Mouse (Mus musculus) embryonic fibroblast, embryonic 13.5 days (primary cell): Measurements from ENCODE around the gene Pcca. TPM values are rescaled to one million over a fixed set of nuclear protein-coding genes. Genes with fewer than 3 reads are reported as not detected.

ENCODE experiments used
- H3K27ac ChIP-seq: 2 replicates; pipeline ENCODE4 v1.5.1; 2012; ENCODE audit warnings: low read length, control low read depth, inconsistent platforms; ENCODE audit not compliant: insufficient read depth
- H3K4me1 ChIP-seq: 2 replicates; pipeline ENCODE4 v1.6.1; 2011; ENCODE audit warnings: low read length; ENCODE audit not compliant: control insufficient read depth, insufficient read depth
- H3K4me3 ChIP-seq: 2 replicates; pipeline ENCODE4 v1.5.1; 2011; ENCODE audit warnings: mild to moderate bottlenecking, control low read depth, low read length; ENCODE audit not compliant: insufficient read depth
- CTCF ChIP-seq: IDR thresholded peaks from 2 replicates; pipeline ENCODE4 v1.5.1; 2011; ENCODE audit warnings: mild to moderate bottlenecking, control low read depth, low read length, moderate library complexity, borderline replicate concordance; ENCODE audit not compliant: insufficient read depth
- POLR2A ChIP-seq: IDR thresholded peaks from 2 replicates; pipeline ENCODE4 v1.6.1; 2011; ENCODE audit warnings: low read depth, mild to moderate bottlenecking, control low read depth, low read length, moderate library complexity
- polyA plus RNA-seq: library from polyadenylated mRNA; stranded (reverse); fragments of >200 nt; gene quantifications from 2 replicates; pipeline ENCODE4 v1.2.4, GENCODE M21; 2011; ENCODE audit warnings: low read depth; ENCODE audit not compliant: missing spikeins, insufficient read length

The Pcca gene
- polyA plus RNA-seq, 1 experiment, result 30.5 TPM

DNA sequence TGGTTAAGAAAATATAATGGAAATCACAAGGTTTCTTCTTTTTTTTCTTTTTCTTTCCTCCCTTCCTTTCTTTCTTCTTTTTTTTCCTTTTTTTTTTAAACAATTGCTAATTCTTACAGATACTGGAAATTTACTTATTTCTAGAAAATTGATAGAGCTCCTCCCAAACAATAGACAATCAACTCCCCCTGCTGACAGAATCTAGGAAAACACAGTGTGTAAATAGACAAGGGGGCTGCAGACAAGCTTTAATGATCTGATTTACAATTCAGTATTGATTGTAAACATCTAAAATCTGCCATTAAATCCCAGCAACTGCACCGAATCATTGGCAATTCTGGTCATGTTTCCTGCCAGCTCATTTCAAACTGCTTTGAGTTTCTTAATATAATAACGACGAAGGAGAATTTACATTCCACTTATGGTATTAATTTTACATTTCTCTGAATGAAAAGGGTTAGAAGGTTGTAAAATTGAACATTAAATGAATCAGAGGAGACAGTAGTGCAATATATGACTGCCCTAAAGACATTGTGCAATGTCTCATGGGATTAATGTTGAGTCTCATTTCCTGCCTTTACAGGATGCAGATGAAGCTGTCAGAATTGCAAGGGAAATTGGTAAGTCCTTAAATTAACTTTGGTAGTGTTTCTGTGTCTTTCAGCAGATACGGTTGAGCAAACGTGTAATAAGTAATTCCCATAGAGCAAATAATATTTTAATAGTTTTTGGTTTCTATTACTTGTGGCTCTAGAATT is 103.9 kb downstream of the Pcca start:
- no peaks in the 10 kb centered on the region for H3K4me1 ChIP-seq
- TF ChIP-seq POLR2A (no peak), CTCF (no peak)
- no peak overlapping the region for H3K4me3 ChIP-seq
- H3K27ac ChIP-seq, result no peak overlapping the region

DNA sequence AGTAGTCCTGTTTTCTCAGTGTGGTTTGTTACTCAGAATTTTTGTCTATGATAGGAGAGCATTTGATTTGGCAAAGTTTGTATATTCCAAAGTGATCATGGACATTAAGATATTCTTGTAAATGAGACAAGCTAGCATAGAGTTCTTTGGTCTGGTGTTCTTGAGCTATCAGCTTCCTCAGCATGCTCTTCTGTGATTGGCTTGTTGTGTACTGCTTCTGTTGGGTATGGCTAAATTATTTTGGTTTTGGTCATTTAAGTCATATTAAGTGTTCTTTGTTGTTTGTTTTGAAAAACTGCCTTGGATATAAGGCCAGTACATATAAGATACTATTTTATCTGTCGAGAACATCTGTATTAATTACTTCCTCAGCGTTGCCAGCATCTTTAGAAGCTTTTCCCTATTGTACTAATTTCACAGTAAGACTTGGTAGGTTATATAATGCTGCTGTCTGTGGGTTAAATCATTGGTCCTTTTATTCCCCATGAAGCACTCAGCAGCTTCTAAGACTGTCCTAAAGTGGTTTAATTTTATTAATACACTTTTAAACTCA is 105.1 kb downstream of the Pcca start:
- Histone ChIP-seq H3K4me1 (no peaks in the 10 kb centered on the region), H3K4me3 (no peak overlapping the region)
- TF ChIP-seq POLR2A (no peak), CTCF (no peak)

DNA sequence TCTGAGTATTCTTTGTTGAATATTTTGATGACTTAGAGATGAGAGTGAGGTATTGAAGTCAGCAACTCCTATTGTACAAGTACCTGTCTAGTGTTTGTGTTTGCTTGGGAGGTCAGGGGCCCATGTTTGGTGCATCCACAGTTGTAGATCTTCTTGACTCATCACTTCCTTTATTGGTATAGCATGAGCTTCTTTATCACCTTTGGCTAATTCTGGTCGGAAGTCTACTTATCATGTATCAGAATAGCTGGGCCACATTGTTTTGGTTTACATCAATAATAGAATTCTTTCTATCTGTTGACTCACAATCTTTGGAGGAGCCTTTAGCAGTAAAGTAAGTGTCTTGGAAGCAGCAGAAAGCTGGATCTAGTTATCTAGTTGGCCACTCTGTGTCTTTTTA is 108.3 kb downstream of the Pcca start:
- no peak overlapping the region for H3K4me3 ChIP-seq
- TF ChIP-seq POLR2A (no peak), CTCF (no peak)
- no peak overlapping the region for H3K27ac ChIP-seq
- H3K4me1 ChIP-seq, result no peaks in the 10 kb centered on the region

More for the DNA sequence above, 105.1 kb downstream of the Pcca start:
- no peak overlapping the region for H3K27ac ChIP-seq

DNA sequence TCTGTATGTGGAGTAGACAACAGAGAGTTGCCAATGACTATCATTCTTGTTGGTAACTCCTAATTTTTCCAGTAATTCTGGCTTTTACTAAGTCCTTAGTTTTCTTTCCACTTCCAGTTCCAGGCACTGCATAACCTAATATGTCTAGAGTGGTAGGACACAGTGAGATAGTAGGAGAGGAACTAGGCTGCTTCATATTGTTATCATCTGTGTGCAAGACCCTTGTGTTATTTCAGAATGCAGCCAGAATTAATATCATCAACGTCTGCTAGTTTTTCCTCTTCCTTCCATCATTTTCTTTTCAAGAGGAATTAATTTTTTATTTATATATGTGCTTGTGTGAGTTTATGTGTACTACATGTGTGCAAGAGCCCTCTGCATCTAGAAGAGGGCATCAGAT is 114.1 kb downstream of the Pcca start:
- TF ChIP-seq CTCF, result no peak
- no peak for TF ChIP-seq POLR2A
- H3K4me1 ChIP-seq, result no peaks in the 10 kb centered on the region
- no peak overlapping the region for H3K4me3 ChIP-seq
- H3K27ac ChIP-seq, result no peak overlapping the region

DNA sequence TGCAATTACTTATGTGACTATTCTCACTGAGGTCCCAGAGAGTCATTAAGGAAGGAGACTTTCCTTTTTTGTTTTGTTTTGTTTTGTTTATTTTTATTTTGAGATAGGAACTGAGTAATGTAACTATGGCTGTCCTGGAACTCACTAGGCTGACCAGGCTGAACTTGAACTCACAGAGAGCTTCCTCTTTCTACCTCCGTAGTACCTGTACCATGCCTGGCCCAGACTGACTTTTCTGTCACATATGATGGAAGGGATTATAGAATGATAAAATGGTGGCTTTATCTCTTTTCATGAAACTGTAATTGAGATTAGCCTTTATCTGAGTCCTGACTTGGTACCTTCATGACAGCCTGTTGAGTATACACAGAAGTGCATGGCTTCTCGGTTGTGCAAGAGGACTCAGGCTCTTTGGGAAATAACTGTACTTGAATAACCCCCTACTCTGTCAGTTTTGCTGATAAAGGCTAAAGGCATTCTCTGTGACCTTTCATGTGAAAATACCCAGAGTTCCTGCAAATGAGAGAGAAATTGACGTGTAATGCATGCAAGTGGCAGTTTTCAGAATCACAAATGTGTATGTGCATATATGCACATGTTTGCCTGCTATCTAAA is 115.3 kb downstream of the Pcca start:
- no peaks in the 10 kb centered on the region for H3K4me1 ChIP-seq
- TF ChIP-seq CTCF, result no peak
- no peak for TF ChIP-seq POLR2A
- H3K27ac ChIP-seq, result no peak overlapping the region
- H3K4me3 ChIP-seq, result no peak overlapping the region

DNA sequence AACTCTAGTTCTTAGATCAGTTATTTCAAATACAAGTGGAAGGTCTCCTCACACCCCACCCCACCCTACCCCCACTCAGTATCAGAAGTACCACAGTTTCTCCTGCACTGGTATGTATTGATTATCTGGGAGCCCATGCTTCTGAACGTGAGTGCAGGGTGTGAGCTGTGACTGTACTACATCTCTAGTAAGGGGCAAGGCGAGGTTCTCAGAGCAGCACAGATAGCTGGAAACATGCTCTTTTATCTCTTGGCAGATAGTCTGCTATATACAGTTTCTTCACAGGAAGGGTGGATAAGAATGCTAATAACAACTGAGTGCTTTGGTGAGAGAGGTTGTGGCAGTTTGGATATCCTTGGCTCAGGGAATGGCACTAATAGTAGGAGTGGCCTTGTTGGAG is 117.6 kb downstream of the Pcca start:
- Histone ChIP-seq H3K4me1 (no peaks in the 10 kb centered on the region), H3K4me3 (no peak overlapping the region), H3K27ac (no peak overlapping the region)
- TF ChIP-seq POLR2A, result no peak

DNA sequence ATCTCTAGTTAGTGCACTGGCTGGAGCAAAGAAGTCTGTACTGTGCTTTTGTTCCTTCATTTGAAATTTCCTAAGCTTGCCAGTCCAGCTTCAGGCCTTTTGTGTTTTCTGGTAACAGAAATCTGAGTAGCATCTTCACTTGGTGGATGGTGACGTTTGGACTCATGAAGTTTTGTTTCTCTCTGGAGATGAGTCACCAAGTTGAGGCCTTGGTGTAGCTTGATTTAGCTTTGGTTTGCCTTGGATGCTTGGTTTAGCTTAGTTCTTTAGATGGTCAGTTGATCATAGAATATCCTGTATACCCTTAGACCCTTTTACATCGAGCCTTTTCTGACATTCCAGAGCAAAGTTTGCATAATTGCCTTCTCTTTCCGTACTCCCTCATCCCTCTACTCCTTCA is 141.5 kb downstream of the Pcca start:
- TF ChIP-seq CTCF (no peak), POLR2A (no peak)
- no peaks in the 10 kb centered on the region for H3K4me1 ChIP-seq
- H3K4me3 ChIP-seq, result no peak overlapping the region
- no peak overlapping the region for H3K27ac ChIP-seq

DNA sequence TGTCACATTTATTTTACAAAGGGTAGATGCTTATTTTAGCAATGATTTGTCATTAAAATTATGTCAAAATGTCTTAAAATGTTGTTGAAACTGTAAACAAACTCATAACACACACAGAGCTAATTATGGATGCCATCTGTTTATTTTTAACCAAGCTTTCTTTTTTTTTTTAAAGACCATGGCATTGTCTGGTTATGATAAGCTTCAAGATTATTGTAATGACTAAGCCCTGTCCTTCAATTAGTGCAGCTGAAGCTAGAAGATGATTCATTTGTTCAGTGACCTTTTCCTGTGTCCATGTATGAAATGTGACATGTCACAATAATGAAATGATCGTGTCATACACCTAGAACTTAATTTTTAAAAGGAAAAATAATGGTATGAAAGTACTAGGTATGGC is 149.5 kb downstream of the Pcca start:
- TF ChIP-seq POLR2A (no peak), CTCF (no peak)
- no peak overlapping the region for H3K4me3 ChIP-seq
- no peaks in the 10 kb centered on the region for H3K4me1 ChIP-seq
- H3K27ac ChIP-seq, result no peak overlapping the region

DNA sequence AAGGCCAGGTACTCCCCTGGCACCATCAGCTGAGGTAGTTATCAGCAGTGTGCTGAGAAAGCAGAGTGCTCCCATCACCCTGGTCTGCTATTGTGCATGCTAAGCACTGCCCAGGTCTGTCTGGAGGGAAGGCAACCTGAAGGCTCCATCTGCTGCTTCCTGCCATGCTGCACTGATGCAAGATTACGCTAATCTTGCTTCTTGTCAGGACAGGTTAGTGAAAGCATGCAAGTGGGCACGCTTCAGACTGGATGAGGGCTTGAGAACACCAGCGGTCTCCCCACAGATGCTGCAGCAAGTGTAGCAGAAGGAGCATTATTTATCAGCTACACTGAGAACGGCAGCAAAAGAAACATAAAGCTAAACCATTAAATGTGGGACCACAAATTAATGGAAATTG is 150.1 kb downstream of the Pcca start:
- no peak overlapping the region for H3K4me3 ChIP-seq
- no peak for TF ChIP-seq CTCF
- TF ChIP-seq POLR2A, result no peak
- no peaks in the 10 kb centered on the region for H3K4me1 ChIP-seq
- no peak overlapping the region for H3K27ac ChIP-seq

DNA sequence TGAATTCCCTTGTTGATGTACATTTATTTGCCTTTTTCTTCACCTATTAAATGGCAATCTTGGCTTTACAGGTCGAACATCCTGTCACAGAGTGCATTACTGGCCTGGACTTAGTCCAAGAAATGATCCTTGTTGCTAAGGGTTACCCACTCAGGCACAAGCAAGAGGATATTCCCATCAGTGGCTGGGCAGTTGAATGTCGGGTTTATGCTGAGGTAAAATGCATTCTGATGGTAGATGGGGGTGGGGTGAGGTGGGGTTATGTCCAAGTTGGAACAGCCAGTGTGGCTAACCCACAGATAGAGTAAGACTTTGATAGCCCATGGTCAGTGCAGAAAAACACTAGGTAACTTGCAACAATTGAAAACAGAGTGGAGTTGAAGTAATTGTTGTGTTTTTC is 150.7 kb downstream of the Pcca start:
- H3K4me1 ChIP-seq, result peaks cover 2% of the 10 kb centered on the region; the same call in 1 of the 2 replicates
- H3K4me3 ChIP-seq, result no peak overlapping the region
- H3K27ac ChIP-seq, result no peak overlapping the region
- TF ChIP-seq POLR2A (no peak), CTCF (no peak)
